Mouse (Mus musculus): ENCODE measurements around the gene Atg10. TPM values are rescaled to one million over a fixed set of nuclear protein-coding genes. Genes with fewer than 3 reads are reported as not detected.

The Atg10 gene
- total RNA-seq, 2 experiments from 2014 or later = 17.2 to 18.3 TPM

DNA sequence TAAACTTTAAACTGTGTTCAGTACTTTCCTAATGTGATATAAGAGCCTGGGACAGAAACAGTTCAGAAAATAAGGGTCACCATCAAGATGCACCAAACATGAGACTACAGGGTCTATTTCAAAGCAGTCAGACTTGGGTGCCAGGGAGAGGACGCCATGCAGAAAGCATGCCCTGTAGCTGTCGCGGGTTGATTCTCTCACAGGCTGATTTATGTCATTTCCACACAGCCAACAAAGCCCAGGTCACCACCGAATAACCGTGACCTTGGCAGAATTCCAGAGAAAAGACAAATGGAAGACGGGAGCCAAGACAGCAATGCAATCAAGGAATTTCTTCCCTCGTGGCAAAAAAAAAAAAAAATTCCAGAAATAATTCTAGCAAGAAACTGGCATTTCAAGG is 94.7 kb downstream of the Atg10 start:
- peak in 1 of 2 experiments; percentile 30 for DNase-seq (ENCODE audit: low spot score in 2 of 2)

DNA sequence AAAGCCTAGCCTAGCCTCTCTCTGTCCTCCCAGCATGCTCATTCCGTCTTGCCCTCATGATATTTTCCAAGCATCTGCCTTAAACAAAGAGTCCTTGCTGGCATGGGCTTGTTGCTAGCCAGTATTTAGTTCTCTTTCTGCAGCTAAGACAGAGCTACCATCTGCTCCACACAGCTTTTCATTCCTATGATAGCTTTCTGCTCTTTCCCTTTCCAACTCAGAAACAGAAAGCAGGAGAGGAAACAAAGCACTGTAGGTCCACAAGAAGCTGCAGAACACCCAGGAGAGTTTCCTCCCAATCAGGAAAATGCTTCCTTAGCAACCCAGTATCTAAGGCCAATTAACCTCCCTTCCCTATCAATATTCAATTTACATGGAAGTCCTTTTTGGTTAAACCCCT is 95.2 kb downstream of the Atg10 start:
- peak; percentile 47 to 64 for DNase-seq (ENCODE audit: low spot score in 2 of 2)

DNA sequence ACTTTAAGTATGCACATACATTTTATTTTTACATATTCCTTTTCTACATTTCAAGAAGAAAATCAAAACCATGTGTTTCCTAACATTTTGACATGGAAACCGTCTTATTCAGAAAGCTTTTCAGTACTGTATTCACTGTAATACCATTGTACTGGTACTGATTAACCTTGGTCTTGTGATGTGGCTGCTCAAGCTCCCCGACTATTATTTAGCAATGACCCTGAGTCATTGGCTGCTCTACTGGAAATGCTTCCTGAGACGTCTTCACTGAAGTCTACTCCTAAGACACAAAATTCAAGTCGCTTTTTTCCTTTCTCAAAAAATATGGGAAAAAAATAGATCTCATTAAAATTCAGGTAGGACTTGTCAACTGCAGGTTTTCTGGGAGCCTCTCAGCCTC is 105.6 kb downstream of the Atg10 start:
- DNase-seq (ENCODE audit: low spot score in 2 of 2) = no peak

DNA sequence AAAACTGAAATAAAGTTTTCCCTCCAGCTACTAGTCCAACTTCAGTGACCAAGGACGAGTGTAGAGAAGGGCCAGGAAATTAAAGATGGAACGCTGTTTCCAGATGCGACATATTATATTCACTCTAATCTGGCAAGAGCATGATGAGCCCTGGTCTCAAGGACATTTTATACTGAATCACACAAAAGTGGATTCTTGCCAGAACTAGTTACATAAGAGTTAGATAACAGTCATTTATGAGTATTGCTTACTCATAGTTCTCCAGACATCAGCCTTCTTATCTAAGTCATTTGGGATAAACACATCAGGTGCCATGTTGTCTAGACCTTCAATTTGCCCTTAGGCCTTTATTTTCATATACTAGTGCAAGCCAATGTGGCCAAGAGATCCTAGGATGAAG is 108.9 kb downstream of the Atg10 start:
- DNase-seq (ENCODE audit: low spot score in 2 of 2) = no peak

DNA sequence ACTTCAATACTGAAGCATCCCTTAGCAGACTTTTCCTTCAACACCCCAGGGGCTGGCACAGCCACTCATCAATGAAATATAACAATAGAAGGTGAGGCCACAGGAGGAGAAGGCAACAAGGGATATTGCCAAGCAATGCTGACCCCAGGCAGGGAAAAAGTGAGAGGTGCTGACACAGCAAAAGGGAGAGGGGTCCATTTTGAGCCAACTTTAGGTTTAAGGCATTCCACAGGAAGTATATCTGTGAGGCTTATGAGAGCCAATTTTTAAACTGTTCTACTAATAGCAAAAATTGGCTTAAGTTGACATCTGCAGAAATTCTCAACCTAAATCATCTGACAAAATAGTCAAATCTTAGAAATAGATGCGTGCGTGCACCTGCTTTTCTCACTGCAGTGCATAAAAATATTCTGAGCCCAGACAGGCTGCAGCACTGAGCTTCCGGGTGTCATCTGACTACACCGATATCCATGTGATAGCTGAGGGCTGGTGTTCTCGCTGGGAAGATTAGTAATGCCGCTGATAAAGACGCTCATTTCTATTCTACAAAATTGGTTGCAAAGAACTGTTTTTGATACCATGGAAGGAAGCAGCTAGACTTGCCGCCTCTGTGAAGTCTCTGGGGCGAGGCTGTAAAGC is 116.3 kb downstream of the Atg10 start:
- no peak for DNase-seq (ENCODE audit: low spot score in 2 of 2)

DNA sequence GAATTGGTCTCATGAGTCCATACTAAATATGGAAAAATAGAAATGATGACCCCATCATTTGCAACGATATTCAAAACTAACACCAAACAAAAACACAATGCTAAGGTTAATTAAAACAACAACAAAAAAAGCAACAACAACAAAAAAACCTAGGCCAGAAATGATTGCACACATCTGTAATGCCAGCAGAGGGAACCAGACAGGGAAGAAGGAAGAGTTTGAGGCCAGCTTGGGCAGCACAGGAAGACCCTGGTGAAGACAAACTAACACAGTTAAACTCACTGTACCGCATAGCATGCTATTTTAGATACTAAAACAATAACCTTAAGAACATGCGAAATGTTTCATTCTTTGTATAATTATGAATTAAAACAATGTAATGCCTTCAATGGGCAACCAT is 121.5 kb downstream of the Atg10 start:
- no peak for DNase-seq (ENCODE audit: low spot score in 2 of 2)

DNA sequence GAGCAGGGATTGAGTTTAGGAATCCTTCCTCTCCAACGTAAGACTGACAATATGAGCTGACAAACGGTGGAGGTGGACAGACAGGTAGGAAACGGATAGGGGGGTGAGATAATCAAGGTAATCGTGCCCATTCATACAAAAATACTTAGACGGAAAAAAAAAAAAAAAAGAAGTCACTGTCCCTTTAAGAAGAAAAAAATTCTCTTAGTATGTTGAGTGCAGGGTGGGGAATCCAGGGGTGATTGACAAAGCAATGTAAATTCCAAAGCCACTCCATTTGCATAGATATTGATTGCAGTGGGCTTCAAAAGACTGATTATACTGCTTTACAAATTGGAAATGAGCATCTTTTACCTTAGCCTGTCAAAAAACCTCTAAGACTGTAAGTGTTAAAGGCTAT is 123.4 kb downstream of the Atg10 start:
- DNase-seq (ENCODE audit: low spot score in 2 of 2) = no peak

DNA sequence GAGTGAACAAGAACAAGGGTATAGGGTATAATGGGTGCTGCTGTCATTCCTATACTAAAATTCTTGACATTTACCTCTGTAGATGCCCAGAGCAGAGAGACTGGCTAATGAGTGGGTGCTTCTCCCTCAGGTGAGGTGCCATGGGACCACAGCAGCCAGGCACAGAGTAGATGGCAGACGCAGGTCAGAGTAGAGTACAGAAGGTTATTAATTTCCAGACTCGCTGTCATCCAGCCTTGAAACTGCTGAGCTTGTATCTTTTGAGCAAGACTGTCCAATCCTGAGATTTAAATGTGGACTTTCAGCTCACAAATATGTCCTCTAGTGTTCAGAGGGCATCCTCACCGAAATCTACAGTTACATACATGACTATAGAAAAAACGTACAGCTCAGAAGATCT is 128.9 kb downstream of the Atg10 start:
- no peak for DNase-seq (ENCODE audit: low spot score in 2 of 2)

DNA sequence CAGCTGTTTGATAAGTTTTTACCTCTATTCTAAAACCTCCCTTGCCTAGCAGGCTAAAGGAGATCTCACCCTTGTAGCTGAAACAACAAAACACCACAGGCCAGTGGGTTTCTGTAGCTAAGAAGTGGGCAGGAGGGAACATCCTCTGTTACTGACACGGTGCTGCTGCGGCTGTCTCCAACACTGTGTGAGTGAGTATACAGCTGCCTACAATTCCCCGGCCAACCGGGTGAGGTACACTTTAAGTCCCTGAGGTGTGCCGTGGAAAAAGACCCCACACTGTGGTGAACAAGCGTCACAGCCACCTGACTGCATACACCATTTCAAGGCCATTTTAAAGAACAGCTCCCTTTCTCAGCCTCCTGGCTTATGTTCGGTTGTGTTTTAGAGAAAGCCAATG is 129.6 kb downstream of the Atg10 start:
- peak in 1 of 2 experiments; percentile 30 for DNase-seq (ENCODE audit: low spot score in 2 of 2)

DNA sequence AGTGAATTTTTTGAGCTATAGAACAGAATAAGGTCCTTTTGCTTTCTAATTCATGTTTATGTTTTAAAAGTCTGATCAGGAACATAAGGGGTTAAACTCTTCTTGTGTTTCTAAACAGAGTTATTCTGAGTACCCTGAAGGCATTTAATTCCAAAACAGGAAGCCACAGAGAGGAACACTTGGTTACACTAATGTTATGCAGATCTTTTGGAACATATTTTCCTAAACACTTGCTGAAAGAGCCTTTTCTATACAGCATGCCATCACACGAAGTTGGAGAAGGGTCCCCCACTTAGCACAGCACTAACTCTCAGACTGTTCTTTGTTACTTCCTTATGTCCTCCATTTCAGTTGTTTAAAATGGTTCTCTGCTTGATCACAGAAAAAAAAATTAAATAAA is 130.2 kb downstream of the Atg10 start:
- no peak for DNase-seq (ENCODE audit: low spot score in 2 of 2)

DNA sequence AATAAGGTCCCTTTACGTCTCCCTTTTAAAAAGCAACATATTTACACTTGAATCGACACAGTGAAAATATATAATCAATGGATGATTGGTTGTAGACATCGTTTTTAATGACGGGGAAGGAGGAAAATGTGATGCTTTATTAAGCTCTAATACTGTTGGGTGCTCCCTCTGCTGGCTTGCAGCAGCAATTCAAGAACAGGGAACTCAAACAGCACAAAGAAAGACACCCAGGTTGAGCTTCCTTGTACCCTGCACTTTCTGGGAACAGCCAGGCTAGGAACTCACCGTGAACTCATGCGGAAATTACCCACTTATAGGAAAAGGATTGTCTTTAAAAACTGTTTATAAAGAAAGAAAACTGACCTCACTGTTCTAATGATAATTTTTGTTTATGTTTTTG is 130.6 kb downstream of the Atg10 start:
- DNase-seq (ENCODE audit: low spot score in 2 of 2) = peak in 1 of 2 experiments; percentile 67

DNA sequence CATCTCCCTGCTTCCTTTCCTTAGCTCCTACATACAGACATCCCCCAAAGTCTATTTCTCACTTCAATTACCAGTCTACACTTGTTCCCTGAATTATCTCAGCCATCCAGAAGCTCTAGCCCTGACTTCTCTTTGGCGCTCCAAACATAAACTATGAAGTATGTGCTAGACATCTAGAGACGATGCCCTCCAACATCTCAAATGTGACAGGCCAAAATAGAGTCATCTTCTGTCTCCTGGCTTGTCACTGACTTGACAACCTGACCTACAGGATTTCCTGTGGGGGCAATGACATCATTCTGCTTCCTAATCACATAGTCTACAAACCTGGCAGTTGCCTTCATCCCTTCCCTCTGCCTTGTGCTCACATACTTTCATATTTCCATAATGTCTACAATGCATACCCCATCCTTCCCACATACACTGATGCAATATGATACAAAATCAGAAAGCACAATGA is 132.0 kb downstream of the Atg10 start:
- DNase-seq (ENCODE audit: low spot score in 2 of 2) = no peak

DNA sequence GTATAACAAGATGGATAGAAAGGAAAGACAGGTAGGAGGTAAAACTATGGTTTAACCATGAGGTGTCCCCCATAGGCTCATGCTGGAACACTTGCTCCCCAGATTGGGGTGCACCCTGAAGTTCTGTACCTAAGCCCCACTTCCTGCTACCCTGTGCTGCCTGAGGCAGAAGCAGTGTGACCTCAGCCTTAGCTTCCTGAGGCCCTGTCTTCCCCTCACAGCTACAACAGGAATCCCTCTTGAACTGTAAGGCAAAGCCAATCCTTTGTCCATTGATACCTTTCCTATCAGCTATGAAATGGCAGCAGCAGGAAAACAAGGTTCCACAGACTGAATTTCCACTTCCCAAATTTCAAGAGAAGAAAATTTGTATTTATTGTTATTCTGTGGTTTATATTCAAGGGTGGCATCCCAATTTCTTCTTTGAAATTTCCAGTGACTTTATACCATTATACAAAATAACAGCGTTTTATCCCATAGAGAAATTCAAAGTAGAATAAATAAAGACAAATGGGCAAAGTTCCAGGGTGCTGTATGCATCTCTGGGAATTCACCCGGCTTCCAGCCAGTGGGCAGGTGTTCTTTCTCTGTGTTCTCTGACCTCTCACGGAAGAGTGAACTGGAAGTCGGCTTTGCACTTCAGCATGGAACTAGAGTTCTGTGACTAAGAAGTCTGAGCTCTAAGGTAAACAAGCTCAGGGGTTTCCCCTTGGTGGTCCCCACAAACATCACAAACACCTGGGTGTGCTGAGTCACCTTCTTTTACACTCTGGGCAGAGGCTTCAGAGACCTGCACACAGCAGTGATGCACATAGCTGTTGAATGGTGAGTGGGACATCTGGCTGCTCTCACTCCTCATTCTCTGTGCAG is 132.7 kb downstream of the Atg10 start:
- DNase-seq (ENCODE audit: low spot score in 2 of 2) = no peak

DNA sequence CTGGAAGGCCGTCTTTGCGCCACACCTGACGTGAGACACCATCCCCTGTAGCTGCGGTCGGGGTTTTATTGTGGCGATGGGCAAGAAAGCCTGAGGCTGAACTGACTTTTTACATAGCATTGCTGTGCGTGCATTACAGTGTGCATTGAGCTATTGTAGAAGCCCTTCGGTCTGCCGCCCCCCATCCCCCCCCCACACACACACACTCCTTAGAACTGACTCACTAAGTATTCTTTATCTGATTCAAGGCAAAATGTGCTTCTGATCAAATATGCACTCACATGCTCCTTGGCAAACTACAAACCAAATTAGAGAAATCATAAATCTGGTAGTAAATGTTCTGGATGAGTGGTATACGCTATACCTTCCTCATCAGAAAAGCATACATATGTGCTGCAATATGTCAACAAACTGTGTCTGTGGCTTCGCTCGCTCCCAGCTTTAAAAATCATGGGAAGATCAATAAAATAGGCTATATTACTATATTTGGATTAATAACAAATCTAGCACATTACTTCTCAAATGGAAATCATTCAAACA is 137.3 kb downstream of the Atg10 start:
- DNase-seq (ENCODE audit: low spot score in 2 of 2) = no peak

DNA sequence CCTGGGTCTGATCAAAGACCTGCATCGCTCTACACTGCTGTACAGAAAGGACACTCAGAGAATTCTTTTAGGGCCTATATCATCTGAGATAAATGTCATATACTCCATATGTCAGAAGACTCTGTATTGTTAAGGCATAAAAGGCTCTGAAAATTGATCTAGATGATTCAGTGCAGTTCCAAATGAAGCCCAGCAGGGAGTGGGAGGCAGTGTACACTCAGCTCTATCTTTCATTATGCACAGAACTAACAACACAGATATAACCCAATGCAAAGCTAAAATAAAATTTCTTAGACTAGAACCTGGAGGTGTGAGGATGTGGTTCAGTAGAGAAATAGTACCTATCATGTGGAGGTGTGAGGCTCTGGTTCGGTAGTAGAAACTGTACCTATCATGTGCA is 151.4 kb downstream of the Atg10 start:
- DNase-seq (ENCODE audit: low spot score in 2 of 2) = peak; percentile 17 to 51

DNA sequence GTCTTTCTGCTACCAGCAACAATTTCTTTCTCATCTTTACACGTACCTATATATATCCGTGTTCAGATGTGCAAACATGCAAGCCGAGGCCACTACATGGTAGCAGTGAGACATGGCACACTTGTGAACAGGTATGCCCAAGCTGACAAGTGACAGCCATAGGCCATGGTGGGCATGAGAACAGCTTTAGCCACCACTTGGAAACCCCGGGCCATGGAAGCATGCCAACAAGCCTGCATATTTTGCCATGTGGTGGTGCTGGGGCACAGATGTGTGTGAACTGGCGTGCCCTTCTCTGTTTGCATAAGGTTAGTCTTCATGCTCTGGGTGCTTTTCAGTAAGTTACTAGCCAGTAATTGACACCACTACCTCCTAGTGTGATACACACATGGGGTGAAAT is 162.9 kb downstream of the Atg10 start:
- DNase-seq (ENCODE audit: low spot score in 2 of 2) = no peak

DNA sequence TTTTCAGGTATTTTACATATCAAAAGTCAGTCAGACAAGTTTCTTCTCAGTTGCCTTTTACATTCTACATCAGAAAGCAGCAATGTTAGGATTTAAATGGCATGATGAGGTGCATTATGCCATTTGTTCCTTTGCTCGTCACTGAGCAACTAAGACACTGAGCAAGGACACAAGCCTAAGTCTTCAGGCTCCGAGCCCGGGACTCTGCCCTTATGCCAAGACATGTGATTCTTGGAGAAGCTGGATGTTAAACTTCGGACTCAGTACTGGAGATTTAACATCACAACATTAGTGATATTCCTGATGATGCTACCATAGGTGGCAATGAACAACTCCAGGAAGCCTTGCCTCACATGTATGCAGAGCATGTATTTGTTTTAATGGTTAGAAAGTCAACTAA is 175.6 kb downstream of the Atg10 start:
- no peak for DNase-seq (ENCODE audit: low spot score in 2 of 2)

DNA sequence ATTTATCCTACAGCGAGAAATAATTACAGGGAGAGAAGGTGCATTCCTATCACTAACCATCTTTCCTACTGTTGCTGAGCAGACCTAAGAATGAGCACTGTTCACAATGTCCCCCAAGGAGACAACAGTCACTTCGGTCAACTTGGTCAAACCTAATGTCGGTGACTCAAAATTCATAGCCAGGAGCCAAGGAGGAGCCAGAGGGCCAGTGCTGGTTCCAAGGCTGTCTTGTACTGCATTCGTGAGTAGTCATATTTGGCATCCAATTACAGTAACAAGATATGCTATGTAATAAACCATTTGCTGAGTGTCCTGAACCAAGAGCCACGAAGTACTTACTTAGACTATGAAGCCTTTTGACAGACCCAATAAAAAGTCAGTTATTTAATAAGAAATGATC is 176.9 kb downstream of the Atg10 start:
- DNase-seq (ENCODE audit: low spot score in 2 of 2) = no peak

DNA sequence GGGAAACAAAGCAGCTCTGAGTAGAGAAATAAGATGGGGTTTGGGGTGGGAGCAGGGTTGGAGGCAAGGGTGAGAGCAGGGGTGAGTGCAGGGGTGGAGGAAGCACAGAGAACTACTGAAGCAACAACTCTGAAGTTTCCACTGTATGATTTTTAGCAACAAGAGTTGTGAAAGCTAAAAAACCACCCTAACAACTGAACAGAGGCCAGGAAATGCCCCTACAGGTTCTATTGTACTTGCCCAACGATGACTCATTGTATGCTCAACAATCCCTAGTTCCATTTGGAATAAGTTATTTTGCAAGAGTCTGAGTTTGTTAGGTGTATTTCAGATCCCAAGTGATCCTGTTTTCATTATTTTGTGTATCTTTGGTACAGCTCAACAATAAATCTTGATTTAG is 182.5 kb downstream of the Atg10 start:
- no peak for DNase-seq (ENCODE audit: low spot score in 2 of 2)

DNA sequence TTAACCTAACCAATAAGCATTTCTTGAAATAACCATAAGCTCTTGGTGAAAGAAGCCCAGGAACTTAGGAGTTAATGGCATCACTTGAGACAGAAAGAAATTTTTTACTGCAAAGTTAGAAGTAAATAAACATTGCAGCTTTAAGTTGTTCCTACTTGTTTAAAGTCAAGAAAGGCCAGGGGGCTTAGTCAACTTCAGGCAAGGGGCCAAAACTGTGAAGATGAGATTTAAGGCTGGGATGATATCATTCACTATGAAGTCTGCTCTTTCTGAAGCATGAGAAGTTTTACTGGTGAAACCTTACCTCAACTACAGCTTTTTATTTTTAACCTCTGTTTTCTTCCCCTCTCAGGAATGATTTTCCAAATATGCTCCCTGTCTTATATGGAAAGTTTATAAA is 183.3 kb downstream of the Atg10 start:
- DNase-seq (ENCODE audit: low spot score in 2 of 2) = no peak

DNA sequence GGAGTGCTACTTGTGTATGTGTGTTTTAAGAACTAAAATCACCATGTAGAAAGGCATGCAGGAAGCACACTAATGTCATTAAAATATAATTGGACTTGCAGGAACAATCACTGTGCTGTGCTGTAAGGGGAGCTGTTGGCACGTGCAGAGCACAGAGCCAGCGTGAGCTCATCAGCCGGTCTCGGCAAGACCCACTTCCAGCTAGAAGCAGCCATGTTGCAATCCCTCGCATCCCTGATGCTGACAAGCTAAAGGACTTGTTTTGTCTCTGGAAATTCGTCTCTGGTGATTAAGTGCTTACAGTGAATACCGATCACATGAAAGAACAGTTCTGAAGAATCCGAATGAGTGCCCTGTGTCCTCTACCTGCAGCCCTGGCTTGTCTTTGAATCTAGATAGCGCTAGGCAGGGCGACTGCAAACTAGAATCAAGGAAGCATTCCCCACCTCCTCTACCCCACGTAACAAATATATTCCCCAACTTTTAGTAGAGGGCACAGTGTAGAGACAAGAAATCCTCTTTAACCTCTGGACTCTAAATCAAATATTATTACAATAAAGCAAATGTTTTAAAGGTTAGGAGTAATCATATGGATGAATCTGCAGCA is 184.5 kb downstream of the Atg10 start:
- peak; percentile 59 to 78 for DNase-seq (ENCODE audit: low spot score in 2 of 2)

DNA sequence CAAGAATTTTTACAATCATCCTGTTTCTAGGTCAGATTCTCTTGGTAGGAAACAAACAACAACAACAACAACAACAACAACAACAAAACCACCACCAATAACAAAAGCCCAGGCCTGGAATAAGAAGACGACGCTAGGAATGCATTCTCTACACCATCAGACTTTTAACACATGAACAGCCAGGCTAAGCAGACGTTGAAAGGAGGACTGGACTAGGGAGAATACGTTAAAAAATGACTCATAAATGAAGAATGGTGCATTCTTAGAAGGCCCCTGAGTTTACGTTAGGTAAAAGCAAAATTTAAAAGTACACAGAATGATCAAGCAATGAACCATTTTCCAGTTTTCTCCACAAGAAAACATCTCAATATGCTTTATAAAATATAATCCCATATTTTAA is 185.1 kb downstream of the Atg10 start:
- no peak for DNase-seq (ENCODE audit: low spot score in 2 of 2)
